Mouse (Mus musculus): Measurements from ENCODE around the gene Nhlrc4.

Nhlrc4 gene

GRCm38 (mm10) chr17:25944366-25945163 lies at the start of gene Nhlrc4, which contains the start of gene Pigq:
Gene Nhlrc4, minus strand, starts transcription at chr17:25944961.
Gene Pigq, minus strand, starts transcription at chr17:25944936.
- no peak for DNase-seq (ENCODE audit: low spot score in 2 of 2)

DNA sequence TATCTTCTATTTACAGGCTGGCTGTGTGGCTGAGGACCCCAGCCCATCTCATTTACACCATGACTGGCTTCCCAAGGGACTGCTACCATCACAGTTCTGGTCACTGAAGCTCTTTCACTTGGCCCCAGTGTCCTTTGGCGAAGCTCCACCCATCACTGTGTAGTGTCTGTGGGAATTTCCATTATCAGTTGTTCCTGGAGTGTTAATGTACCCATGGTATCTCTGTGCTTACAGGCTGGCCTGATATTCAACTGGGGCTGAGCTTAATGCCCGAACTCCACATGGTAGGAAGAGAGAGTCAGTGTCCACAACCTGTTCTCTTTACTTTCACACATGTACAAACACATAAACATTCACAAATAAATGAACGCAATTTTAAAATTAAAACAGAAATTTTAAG lies 48.7 kb upstream of the Nhlrc4 start:
- DNase-seq (ENCODE audit: low spot score in 2 of 2), result no peak

DNA sequence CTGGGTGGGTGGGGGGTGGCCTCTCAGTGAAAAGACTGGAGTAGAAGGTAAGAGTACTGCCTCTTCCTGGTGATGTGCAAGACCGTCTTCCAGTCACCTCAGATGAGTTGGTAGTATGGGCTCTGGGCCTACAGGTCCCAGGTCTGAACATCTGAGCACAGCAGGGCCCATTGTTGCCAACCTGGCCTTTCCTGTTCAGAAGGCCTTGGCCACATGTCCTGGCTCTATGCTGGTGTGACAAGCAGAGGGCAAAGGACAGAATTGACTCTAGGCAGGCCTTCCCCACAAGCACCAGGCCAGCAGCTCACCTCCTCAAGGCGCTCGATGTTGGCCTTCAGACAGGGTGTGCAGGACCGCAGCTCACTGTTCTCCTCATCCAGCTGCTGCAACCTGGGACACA lies 47.5 kb upstream of the Nhlrc4 start:
- DNase-seq (ENCODE audit: low spot score in 2 of 2), result no peak

GRCm38 (mm10) chr17:25990331-25990730 lies 45.6 kb upstream of the Nhlrc4 start:
- no peak for DNase-seq (ENCODE audit: low spot score in 2 of 2)

GRCm38 (mm10) chr17:25985306-25986294 lies 40.8 kb upstream of the Nhlrc4 start, which contains the start of gene Capn15:
Gene Capn15, minus strand, starts transcription at chr17:25985796.
- peak; percentile 94 to 96 for DNase-seq (ENCODE audit: low spot score in 2 of 2)

GRCm38 (mm10) chr17:25984556-25985305 lies 40.0 kb upstream of the Nhlrc4 start:
- DNase-seq (ENCODE audit: low spot score in 2 of 2), result no peak

DNA sequence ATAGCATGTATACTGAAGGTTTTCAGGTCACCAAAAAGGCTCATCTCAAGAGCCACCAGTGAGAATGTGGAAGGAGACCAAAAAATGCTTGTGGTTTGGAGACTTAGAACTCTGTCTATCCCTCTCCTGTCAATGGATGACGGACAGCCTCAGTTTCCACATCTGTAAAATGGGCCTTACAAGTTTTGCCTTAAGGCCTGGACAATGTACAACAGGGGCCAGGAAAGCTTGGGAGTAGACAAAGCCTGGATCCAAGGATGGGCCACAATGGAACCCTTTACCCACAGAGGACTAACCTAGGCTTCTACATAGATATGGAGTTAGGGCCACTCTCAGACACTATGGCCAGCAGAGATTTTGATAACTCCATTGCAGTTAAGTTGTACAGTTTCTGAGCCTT lies 39.3 kb upstream of the Nhlrc4 start:
- no peak for DNase-seq (ENCODE audit: low spot score in 2 of 2)

GRCm38 (mm10) chr17:25982913-25983312 lies 38.2 kb upstream of the Nhlrc4 start:
- DNase-seq (ENCODE audit: low spot score in 2 of 2), result no peak

DNA sequence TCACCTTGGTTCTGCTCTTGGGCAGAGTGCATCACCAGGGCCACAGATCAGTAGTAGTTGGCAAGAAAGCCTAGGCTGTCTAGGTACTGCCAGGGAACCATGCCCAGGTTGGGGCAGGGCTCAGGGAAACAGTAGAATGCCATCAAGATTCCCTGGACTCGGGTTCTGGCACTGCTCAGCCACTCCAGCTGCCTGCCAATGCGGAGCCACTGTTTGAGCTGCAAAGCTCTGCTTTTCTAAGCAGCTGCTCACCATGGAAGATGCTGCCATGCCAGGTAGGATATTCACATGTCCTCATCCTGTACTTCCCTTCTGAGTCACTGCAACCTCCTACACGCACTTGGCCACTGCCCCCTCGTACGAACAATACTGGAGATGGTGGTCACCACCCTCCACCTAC lies 36.1 kb upstream of the Nhlrc4 start:
- peak in 1 of 2 experiments; percentile 58 for DNase-seq (ENCODE audit: low spot score in 2 of 2)

DNA sequence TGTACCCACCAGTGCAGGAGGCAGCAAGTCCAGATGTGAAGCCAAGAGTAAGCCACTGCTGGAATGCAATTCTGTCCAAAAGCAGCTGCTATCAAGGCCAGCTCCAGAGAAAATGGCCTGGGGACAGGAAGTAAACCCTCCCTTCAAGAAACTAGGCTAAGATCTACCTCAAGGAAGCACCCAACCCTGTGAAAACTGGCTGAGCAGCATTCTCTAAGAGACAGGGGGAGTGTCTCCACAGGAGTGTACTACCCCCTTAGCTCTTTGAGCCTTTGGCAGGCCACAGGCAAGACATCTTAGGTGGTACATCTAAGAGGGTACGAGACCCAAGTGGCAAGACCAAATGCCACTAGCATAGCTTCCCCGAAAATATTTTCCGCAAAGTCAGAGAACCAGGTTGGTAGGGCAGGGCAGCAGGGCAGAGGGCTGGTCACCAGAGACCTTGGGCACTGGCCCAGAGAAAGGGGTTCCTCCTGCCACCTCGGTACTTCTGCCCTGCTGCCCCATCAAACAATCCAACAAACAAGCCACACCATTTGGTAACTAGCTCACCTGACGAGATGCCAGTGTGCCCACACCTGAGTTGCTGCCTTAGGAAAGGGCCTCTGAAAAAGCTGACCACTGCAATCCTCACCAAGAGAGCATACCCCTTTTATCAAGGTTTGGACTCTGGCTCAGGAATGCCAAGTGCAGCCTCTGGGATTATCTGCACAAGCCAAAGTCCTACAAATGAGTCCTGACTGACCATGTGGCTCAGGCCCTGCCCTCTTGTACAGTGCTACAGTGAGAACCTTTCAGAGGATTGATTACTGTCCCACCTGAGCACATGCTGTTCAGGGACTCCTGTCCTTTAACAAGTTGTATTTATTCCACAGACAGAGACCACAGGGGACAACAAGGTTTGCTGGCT lies 35.3 kb upstream of the Nhlrc4 start:
- no peak for DNase-seq (ENCODE audit: low spot score in 2 of 2)

- DNase-seq (ENCODE audit: low spot score in 2 of 2), result no peak
Measured at GRCm38 (mm10) chr17:25970954-25971707, 26.4 kb upstream of the Nhlrc4 start.

- DNase-seq (ENCODE audit: low spot score in 2 of 2), result no peak
Measured at GRCm38 (mm10) chr17:25970448-25970847, 25.7 kb upstream of the Nhlrc4 start.

GRCm38 (mm10) chr17:25968176-25968575 lies 23.4 kb upstream of the Nhlrc4 start:
- no peak for DNase-seq (ENCODE audit: low spot score in 2 of 2)

DNA sequence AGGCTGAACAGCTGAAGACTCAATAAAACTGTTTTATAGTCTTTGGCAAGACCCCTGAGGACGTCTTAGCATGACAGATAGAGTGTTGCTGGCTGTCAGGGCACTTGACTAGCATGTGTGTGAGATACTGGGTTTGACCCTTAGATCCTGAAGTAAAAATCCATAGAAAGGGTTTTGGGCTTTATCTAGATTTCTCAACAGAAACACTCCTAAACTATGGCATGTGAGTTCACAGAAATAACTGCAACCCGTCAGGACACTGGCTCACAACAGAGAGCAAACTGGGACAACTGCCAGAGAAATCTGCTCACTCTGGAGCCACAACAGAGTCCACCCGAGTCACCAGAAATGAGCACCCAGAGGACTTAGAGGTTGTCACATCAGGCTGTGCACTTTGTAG lies 22.9 kb upstream of the Nhlrc4 start:
- no peak for DNase-seq (ENCODE audit: low spot score in 2 of 2)

GRCm38 (mm10) chr17:25964271-25964670 lies 19.5 kb upstream of the Nhlrc4 start:
- DNase-seq (ENCODE audit: low spot score in 2 of 2), result no peak

GRCm38 (mm10) chr17:25962413-25962905 lies 17.7 kb upstream of the Nhlrc4 start:
- DNase-seq (ENCODE audit: low spot score in 2 of 2), result no peak

DNA sequence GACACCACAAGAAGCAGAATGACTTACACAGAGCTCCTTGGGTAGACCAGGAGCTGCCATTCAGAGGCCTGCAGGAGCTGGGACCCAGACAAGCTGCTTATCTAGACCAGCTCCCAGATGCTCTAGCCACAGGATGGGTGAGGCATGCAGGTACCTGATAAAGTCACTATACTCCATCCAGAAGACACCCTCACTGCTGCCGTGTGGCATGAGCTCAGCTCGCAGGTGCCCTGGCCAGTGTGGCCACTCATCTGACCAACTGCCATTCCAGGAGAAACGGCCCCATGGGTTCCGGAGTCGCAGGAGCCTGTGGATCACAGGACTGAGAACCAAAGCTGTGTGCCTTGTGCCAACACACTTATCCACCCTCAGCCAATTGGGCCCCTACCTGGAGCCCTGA lies 16.8 kb upstream of the Nhlrc4 start:
- no peak for DNase-seq (ENCODE audit: low spot score in 2 of 2)

GRCm38 (mm10) chr17:25959630-25960467 lies 15.1 kb upstream of the Nhlrc4 start:
- no peak for DNase-seq (ENCODE audit: low spot score in 2 of 2)
